Mouse (Mus musculus) gastrocnemius, adult 2 months (tissue): ENCODE measurements at regions not wholly inside any gene's neighbourhood (a gene's known extent, or its start where the extent isn't known, plus 50 kb on each side); places are given as distances from the start of the nearest gene placed in this dataset.
"Not testable (repeated sequence)": the region's sequence is repeated elsewhere in the genome, so short reads cannot be mapped to it uniquely, and the experiment has no call there.

Experiments
- DNase-seq: peaks from one replicate; pipeline ENCODE4 v3.0.0; 2022
- H3K27ac ChIP-seq: fragments of 200-600 bp; 2 replicates; pipeline ENCODE4 v1.8.1; 2022; ENCODE audit warnings: mild to moderate bottlenecking
- H3K4me3 ChIP-seq: fragments of 200-600 bp; 2 replicates; pipeline ENCODE4 v1.8.1; 2022; ENCODE audit warnings: mild to moderate bottlenecking, moderate library complexity
- CTCF ChIP-seq: fragments of 200-600 bp; IDR thresholded peaks from 2 replicates; pipeline ENCODE4 v1.8.1; 2022; ENCODE audit warnings: antibody characterized with exemption, mild to moderate bottlenecking, moderate library complexity
- intact Hi-C: fragments of 180-260 bp; cut with DNase I; formaldehyde crosslinking; loops from one replicate; pipeline ENCODE4 v1.15.1; 2025

DNA sequence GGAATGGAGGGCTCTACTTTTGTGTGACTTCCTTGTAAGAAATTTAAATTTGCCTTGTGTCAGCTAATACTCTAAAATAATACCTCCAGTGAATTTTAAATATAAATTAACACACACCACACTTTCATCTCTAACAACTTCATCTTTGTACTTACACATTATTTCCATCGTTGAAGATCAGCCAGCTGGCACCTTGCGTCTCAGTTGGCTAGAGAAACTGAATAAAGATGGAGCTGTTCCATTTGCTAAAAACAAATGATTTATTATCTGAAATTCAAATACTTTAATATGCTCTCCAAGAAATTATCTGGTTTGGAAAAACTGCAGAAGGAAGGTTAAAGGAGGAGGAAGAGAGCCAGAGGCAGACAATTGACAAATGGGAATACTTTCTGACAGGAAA, 122.0 kb upstream of the Gm11096 start:
- TF ChIP-seq CTCF, result no peak

DNA sequence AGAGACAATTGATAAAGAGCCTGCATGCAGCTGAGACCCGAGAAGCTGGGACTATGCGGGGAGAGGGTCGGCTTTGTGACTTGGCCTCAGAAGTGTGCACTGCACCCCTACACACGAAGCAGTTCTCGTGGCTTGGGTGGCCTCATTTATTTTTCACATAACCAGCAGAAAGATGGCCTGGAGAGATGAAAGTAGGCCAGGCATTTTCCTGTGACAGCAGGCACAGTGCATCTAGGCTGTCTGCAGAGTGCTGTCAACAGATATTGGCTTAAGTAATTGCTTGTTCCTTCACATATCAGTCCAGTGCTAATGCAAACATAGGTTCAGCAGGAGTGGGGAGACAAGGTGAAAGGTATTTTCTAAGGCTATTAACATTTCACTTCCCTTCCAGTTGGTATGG, 124.9 kb upstream of the Gm11096 start:
- H3K27ac ChIP-seq, result no peak overlapping the region
- intact Hi-C loops, result no loop called here
- no peak overlapping the region for H3K4me3 ChIP-seq
- no peak for TF ChIP-seq CTCF
- DNase-seq, result no peak

More for the DNA sequence above, 122.0 kb upstream of the Gm11096 start:
- H3K27ac ChIP-seq, result no peak overlapping the region
- no peak overlapping the region for H3K4me3 ChIP-seq
- intact Hi-C loops, result no loop called here
- no peak for DNase-seq

DNA sequence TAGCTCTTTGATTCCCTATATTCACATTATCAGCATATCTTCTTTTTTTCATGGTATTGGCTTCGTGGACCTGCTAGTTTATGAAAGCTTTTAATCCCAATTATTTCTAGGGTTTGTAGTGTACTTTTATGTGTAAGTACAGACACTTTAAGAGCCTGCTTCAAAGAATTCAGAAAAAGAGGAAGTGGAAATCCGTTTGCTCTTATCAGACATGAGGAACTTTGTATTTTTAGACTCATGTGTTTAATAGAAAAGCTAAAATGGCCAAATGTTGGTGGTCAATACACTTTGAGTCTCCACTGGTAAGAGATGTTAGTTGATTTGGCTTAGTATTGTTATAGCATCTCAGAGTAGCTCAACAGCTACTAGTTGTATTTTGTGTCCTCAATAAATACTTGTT, 135.7 kb upstream of the Gm11096 start:
- no peak for DNase-seq
- Histone ChIP-seq H3K4me3 (no peak overlapping the region), H3K27ac (no peak overlapping the region)
- intact Hi-C loops, result no loop called here
- TF ChIP-seq CTCF, result no peak

DNA sequence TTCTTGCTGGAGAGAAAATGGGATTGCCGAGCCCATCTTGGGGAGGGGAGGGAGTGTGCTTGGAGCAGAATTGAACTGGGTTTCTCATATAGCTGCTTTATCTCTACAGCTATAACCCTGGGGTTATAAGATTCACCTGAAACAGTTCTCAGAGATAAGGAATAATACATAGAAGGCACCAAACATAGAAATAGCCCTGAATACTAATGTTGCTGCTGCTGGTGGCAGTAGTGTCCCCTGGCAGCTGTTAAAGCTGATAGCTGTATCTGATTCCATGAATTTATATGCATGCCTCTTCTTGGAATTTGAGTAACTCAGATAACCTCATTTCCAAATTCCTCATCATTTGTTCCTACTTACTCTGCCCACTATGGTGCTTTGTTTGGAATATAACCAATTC, 137.0 kb upstream of the Gm11096 start:
- Histone ChIP-seq H3K4me3 (no peak overlapping the region), H3K27ac (no peak overlapping the region)
- DNase-seq, result no peak
- intact Hi-C loops, result no loop called here
- TF ChIP-seq CTCF, result no peak

DNA sequence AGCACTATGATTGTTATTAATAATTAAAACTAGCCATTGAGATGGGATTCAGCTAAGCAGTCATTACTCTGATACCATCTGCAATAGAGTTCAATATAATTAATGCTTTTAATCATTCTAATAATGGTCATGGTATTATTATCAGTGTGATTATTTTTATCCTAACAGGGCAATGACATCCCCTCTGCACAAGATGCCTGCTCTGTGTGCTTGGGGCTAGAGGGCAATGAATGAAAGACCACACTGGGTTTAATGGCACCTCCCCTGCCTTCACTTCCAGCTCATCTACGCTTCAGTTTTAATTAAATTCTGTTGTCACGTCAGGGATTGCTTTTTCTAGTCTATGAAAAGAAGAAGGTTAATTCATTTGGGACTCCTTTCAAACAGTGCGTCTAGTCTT, 139.1 kb upstream of the Gm11096 start:
- intact Hi-C loops, result no loop called here
- H3K27ac ChIP-seq, result no peak overlapping the region
- DNase-seq, result no peak
- TF ChIP-seq CTCF, result no peak
- H3K4me3 ChIP-seq, result no peak overlapping the region

DNA sequence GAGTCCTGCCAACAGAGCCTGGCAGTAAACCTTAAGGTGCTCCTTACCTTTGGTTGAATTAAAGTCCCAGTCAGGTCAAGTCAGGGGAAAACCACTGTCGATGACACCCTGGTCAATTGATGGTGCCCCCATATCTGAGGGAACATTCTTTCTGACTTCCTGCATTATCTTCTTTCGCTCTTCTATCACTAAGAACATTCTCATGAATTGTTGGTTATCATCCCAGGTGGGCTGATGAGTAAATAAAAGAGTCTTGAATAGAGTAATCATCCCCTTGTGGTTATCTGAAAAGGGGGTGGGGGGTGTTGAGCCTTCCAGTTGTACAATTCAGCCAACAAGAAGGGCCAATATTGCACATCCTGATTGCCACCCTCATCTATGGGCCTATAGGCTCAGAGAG, 149.7 kb upstream of the Gm11096 start:
- intact Hi-C loops, result no loop called here
- no peak for TF ChIP-seq CTCF
- Histone ChIP-seq H3K27ac (no peak overlapping the region), H3K4me3 (no peak overlapping the region)
- DNase-seq, result no peak

DNA sequence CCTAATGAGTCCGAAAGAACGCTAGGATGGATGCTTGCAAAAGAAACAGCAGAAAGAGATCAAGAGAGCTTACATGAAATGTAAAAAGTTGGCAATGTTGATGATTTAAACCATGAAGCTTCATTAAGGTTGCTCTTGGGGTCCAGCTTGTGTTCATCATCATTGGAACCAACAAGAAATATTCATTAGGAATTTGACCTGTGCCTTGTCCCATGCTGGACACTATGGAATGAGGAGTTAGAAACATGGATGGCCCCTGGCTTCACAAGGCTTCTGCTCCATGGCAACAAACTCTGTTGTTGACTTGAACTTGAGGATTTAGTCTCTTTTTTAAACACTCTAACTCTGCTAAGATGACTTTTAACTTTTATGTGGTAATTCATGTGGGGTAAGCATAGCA, 159.0 kb upstream of the Gm11096 start:
- intact Hi-C loops, result no loop called here
- no peak for TF ChIP-seq CTCF

DNA sequence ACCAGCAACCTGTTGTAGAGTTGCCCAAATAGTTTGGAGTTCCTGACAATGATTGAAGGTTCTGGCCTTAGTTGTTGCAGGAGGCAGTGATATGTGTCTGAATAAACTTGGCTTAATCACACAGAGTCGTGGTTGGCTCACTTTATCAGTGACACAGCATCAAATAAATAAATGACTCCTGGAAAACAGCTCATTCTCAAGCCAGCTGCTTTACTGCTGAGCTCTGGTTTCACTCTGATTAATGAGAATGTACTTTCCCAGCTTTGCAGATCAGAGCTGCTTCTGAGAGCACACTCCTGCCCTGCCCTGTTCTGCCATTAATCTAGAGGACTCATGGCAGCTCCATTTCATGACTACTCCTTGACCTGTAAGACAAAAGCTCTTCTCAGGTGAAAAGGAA, 171.3 kb upstream of the Gm11096 start:
- no peak for TF ChIP-seq CTCF
- no peak overlapping the region for H3K4me3 ChIP-seq
- no peak overlapping the region for H3K27ac ChIP-seq
- intact Hi-C loops, result no loop called here
- no peak for DNase-seq

More for the DNA sequence above, 159.0 kb upstream of the Gm11096 start:
- no peak overlapping the region for H3K4me3 ChIP-seq
- no peak overlapping the region for H3K27ac ChIP-seq
- DNase-seq, result no peak

DNA sequence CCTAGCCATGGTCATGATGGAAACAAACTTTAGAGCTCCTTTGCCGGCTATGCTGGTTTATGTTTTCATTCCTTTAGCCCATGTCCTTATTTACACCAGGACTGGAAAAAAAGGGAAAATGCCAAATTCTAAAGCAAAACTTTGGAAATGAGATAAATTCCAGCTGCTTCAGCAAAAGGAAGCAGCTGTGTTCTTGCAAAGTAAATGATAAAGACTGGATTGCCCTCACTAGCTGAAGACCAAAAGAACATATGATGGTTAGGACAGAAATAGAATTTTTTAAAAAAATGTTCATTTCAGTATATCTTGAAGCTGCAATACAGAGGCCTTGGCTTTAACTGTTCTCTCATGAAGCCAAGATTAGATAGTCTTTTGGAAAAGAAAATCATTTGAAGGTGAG, 179.6 kb upstream of the Gm11096 start:
- DNase-seq, result no peak
- no peak for TF ChIP-seq CTCF
- no peak overlapping the region for H3K27ac ChIP-seq
- H3K4me3 ChIP-seq, result no peak overlapping the region
- intact Hi-C loops, result no loop called here

DNA sequence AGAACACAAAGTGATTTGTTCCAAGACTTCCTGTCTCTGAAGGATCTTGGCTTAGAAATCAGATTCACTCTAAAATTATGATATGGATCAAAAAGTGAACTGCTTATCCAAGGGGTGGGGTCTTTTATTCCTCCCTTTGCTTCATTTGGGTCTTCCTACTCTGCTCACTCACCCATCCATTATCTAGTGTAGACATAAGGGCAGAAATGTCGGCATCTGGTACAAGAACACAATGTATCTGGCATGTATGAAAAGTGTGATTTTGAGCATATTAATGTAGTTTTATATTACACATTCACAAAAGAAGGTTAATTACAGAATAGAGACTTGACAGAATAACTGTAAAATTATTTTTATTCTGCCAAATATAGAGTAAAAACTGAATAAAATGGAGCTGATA, 181.5 kb upstream of the Gm11096 start:
- no peak overlapping the region for H3K27ac ChIP-seq
- H3K4me3 ChIP-seq, result no peak overlapping the region
- intact Hi-C loops, result no loop called here
- no peak for TF ChIP-seq CTCF
- DNase-seq, result no peak

DNA sequence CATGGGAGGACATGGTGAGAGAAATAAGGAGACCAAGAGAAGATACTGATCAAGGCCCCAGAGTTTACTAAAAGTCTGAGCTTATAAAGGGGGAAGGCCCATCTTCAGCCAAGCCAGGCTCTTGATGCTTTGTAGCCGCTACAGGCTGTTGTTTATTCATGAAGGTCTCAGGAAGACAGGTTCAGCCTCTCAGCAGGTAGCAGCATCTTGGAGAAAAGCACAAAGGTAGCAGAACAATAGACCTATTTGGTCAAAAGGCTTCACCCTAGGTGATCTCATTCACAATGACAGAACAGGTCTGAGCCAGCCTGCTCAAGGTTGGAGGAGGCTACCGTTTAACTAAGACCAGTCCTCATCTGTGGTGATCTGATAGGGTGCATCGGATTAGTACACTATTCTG, 185.5 kb upstream of the Gm11096 start:
- no peak for TF ChIP-seq CTCF
- no peak for DNase-seq
- Histone ChIP-seq H3K4me3 (no peak overlapping the region), H3K27ac (no peak overlapping the region)
- intact Hi-C loops, result no loop called here

DNA sequence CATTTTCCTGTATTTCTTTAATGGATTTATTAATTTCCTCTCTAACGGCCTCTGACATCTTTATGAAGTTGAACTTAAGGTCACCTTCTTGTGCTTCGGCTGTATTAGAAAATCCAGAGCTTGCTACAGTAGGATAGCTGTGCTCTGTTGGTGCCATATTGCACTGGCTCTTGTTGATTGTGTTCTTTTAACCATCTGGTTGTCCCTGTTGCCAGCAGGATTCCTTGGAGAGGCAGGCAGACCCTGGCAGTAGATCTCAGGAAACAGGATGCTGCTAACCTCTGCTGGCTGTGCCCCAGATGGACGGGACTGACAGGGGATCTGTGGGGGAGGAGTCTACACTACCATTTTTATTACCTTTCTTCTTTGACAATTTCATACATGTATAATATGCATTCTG, 185.9 kb upstream of the Thumpd2 start:
- no peak for DNase-seq
- intact Hi-C loops, result no loop called here
- no peak for TF ChIP-seq CTCF
- Histone ChIP-seq H3K27ac (no peak overlapping the region), H3K4me3 (no peak overlapping the region)

DNA sequence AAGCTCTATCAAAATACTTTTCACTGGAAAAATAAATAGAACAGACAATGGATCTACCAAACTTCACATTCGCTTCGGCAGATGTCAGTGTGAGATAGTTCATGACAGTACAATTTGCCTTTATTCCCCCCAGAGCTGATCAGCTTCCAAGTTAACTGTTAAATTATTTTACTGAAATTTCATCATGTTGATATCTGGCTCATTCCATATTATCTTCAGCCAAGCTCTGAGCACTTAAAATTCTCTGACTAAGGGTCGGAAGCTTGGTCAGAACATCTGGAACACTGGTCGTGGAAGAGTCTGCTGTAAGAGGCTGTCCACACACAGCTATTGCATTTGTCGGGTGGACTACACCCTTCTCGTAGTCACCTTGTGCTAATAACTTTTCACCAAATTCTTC, 181.3 kb upstream of the Thumpd2 start:
- H3K4me3 ChIP-seq, result no peak overlapping the region
- no peak for TF ChIP-seq CTCF
- DNase-seq, result no peak
- intact Hi-C loops, result no loop called here
- no peak overlapping the region for H3K27ac ChIP-seq

DNA sequence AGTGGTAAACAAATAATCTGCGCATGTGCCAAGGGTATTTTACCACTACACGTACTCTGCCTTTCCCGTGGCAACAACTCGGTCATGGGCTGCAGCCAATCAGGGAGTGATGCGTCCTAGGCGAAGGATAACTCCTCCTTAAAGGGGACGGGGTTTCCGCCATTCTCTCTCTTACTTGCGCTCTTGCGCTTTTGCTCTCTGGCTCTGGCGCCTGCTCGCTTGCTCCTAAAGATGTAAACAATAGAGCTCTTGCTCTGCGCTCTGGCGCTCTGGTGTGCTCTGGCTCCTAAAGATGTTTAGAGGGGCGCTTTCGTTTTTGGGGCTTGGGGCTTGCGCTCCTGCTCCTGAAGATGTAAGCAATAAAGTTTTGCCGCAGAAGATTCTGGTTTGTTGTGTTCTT, 166.9 kb upstream of the Thumpd2 start:
- H3K4me3 ChIP-seq, H3K27ac ChIP-seq, intact Hi-C loops, DNase-seq: not testable (repeated sequence)

DNA sequence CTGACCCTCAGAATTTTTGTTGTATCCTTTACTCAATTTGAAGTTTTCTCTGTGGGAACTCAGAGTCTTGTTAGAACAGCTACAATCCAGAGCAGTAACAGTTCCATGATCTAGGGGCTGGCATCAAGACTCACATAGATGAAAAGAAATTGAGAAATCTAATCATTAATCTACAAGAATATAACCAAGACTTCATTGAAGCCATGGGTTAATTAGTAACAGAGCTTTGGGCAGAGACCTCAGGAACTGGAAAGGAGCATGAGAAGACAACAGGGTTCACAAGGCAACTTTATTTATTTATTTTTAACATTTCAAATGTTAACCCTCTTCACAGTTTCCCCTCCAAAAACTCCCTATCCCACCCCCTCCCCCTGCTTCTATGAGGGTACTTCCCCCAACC, 160.4 kb upstream of the Thumpd2 start:
- no peak for DNase-seq
- Histone ChIP-seq H3K27ac (no peak overlapping the region), H3K4me3 (no peak overlapping the region)
- no peak for TF ChIP-seq CTCF
- intact Hi-C loops, result no loop called here
